Mouse (Mus musculus) embryonic facial prominence, embryonic 11.5 days (tissue): ENCODE data around the gene Gm20388. TPM values are rescaled to one million over a fixed set of nuclear protein-coding genes. Genes with fewer than 3 reads are reported as not detected.

Experiments used
- ATAC-seq: fragments of 200-750 bp; cut with Nextera tagmentation; replicated peaks from 2 replicates; pipeline ENCODE4 v1.8.0; 2017; ENCODE audit warnings: low read depth; ENCODE audit not compliant: insufficient number of reproducible peaks, low FRiP score, low TSS enrichment
- DNase-seq: peaks from one replicate; pipeline ENCODE4 v3.0.0-alpha.2; 2015; ENCODE audit warnings: low spot score
- H3K27ac ChIP-seq: fragments of 300-500 bp; sonication (generic); replicated peaks from 2 replicates; pipeline ENCODE4 v1.5.1; 2014; ENCODE audit warnings: mild to moderate bottlenecking, low read depth, low read length, control low read depth
- H3K27me3 ChIP-seq: fragments of 300-500 bp; sonication (generic); 2 replicates; pipeline ENCODE4 v1.6.1; 2014; ENCODE audit warnings: mild to moderate bottlenecking, low read length, moderate library complexity, mixed read lengths; ENCODE audit not compliant: control insufficient read depth, insufficient read depth
- H3K36me3 ChIP-seq: fragments of 300-500 bp; sonication (generic); replicated peaks from 2 replicates; pipeline ENCODE4 v1.6.1; 2014; ENCODE audit warnings: low read depth, mild to moderate bottlenecking, low read length, moderate library complexity, mixed read lengths; ENCODE audit not compliant: control insufficient read depth, insufficient read depth
- H3K4me1 ChIP-seq: fragments of 300-500 bp; sonication (generic); 2 replicates; pipeline ENCODE4 v1.6.1; 2014; ENCODE audit warnings: low read length, mixed read lengths; ENCODE audit not compliant: control insufficient read depth, insufficient read depth
- H3K4me2 ChIP-seq: fragments of 300-500 bp; sonication (generic); 2 replicates; pipeline ENCODE4 v1.6.1; 2014; ENCODE audit warnings: low read depth, mild to moderate bottlenecking, control low read depth, low read length, moderate library complexity
- H3K4me3 ChIP-seq: fragments of 300-500 bp; sonication (generic); 2 replicates; pipeline ENCODE4 v1.5.1; 2014; ENCODE audit warnings: low read depth, low read length, control low read depth
- H3K9ac ChIP-seq: fragments of 300-500 bp; sonication (generic); replicated peaks from 2 replicates; pipeline ENCODE4 v1.6.1; 2014; ENCODE audit warnings: mild to moderate bottlenecking, control low read depth, low read length
- H3K9me3 ChIP-seq: fragments of 300-500 bp; sonication (generic); replicated peaks from 2 replicates; pipeline ENCODE4 v1.6.1; 2016; ENCODE audit warnings: mild to moderate bottlenecking, low read length, inconsistent platforms, mixed read lengths; ENCODE audit not compliant: control insufficient read depth
- WGBS: fragments of 180-500 bp; shearing (Covaris S2); extraction: QIAGEN DNeasy Blood & Tissue Kit; methylation state at CpG from one replicate; pipeline ENCODE4 v1.1.7; 2014; 5-methylcytosine and 5-hydroxymethylcytosine counted together
- polyA plus RNA-seq: library from polyadenylated mRNA; unstranded; fragments of >200 nt; fragmentation: Nextera tagmentation; extraction: Ambion mirVana; gene quantifications from 2 replicates; pipeline ENCODE4 v1.2.1, GENCODE M21; 2014

The Gm20388 gene
- polyA plus RNA-seq, 1 experiment from 2014 or later = 3.1 TPM

DNA sequence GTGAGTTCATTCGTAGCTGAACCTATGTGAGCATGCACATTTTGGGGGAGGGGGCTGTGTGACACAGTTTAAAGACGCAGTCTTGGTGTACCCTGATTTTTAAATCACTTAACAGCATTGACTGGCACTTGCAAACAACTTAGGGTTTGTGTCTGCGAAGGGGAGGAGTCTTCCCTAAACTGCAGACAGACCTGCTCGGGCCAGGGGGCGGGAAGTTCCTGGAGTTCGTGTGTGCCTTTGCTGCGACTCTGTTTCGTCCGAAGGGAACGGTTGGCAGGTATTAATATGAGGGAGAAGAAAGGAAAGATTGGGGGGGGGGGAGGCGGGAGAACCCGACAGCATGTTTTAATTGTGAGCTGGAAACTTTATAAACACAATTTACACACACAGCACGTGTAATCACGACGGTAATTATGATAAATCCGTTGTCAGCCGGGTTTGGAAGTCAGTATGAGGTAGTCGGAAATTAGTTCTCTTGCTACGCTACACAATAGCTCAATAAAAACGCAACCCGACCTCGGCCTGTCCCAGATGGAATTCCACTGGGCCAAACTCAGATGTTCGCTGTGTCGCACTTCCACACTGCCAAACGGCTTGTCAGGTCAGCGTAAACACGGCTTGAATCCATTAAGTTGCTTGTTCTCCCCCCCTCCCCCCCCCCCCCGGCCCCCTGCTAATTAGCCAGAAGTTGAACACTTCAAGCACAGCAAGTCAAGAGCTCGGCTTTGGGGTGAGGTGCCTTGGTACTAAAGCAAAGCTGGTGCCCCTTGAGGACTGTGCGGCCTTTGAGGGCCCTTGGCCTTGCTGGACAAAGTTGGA is 1264.3 kb downstream of the Gm20388 start:
- H3K36me3 ChIP-seq = no peaks in the 10 kb centered on the region
- DNase-seq (peak; percentile 65), ATAC-seq (0 out of 2 replicates have a peak, but pooled peaks have one; percentile 16)
- no peaks in the 10 kb centered on the region for H3K27me3 ChIP-seq
- H3K4me2 ChIP-seq = peak overlapping the region; percentile 14; the same call in 1 of the 2 replicates
- H3K9me3 ChIP-seq = no peaks in the 10 kb centered on the region
- WGBS = 25% methylated on average over 30 of the region's 30 CpGs
- H3K27ac ChIP-seq = peak overlapping the region; percentile 1
- peaks cover 8% of the 10 kb centered on the region for H3K4me1 ChIP-seq
- no peak overlapping the region for H3K9ac ChIP-seq
- H3K4me3 ChIP-seq = no peak overlapping the region

DNA sequence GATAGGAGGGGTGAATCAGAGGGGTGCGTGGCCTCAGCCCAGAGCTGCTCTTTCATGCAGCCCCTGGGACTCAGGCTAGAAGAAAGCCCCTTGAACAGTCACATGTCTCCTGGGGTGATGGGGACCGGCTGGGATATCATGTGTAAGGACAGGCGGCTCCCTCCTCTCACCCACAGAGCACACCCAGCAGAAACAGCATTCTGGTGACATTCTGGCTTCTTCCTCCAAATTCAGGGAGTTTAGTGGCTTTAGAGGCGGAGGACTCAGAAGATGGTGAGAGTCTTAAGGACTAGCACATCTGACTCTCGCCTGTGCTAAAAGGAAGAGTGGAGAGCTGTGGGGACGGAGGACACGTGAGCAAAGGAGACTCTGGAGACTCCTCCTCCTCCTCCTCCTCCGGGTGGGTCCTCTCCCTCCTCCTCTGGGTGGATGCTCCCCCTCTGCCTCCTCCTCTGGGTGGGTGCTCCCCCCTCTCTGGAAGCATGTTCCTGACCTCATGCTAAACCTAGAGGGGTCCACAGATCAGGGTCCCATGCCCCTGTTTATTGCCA is 1265.0 kb downstream of the Gm20388 start:
- no peaks in the 10 kb centered on the region for H3K27me3 ChIP-seq
- H3K27ac ChIP-seq = peak overlapping the region; percentile 1
- H3K9ac ChIP-seq = no peak overlapping the region
- no peaks in the 10 kb centered on the region for H3K36me3 ChIP-seq
- H3K4me3 ChIP-seq = no peak overlapping the region
- WGBS = 60% methylated on average over 8 of the region's 8 CpGs
- ATAC-seq (no peak), DNase-seq (no peak)
- peaks cover 3% of the 10 kb centered on the region for H3K4me1 ChIP-seq
- H3K4me2 ChIP-seq = no peak overlapping the region
- no peaks in the 10 kb centered on the region for H3K9me3 ChIP-seq

DNA sequence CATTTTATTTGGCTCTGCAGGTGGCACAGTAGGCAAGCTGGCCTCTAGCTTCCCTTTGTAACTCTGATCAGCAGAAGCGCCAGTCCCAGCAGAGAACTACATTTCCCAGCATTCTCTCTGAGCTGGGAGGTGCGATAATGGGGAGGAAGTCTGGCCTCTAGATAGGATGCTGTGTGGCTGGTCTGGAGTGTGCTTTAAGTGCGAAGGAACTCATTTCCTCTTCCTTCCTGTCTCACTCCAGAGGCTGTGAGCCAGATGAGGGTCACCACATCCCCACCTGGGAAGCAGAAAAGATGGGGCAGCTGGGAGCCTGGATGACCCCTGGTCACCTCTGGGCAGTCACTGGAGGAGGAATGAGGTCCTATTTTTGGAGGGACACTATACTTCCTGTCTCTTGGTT is 1265.7 kb downstream of the Gm20388 start:
- no peaks in the 10 kb centered on the region for H3K27me3 ChIP-seq
- WGBS = 12% methylated on average over 3 of the region's 3 CpGs
- ATAC-seq (no peak), DNase-seq (peak; percentile 70)
- H3K36me3 ChIP-seq = no peaks in the 10 kb centered on the region
- no peak overlapping the region for H3K9ac ChIP-seq
- H3K9me3 ChIP-seq = no peaks in the 10 kb centered on the region
- H3K27ac ChIP-seq = no peak overlapping the region
- H3K4me2 ChIP-seq = no peak overlapping the region
- no peak overlapping the region for H3K4me3 ChIP-seq
- H3K4me1 ChIP-seq = no peaks in the 10 kb centered on the region; the same call in 1 of the 2 replicates

DNA sequence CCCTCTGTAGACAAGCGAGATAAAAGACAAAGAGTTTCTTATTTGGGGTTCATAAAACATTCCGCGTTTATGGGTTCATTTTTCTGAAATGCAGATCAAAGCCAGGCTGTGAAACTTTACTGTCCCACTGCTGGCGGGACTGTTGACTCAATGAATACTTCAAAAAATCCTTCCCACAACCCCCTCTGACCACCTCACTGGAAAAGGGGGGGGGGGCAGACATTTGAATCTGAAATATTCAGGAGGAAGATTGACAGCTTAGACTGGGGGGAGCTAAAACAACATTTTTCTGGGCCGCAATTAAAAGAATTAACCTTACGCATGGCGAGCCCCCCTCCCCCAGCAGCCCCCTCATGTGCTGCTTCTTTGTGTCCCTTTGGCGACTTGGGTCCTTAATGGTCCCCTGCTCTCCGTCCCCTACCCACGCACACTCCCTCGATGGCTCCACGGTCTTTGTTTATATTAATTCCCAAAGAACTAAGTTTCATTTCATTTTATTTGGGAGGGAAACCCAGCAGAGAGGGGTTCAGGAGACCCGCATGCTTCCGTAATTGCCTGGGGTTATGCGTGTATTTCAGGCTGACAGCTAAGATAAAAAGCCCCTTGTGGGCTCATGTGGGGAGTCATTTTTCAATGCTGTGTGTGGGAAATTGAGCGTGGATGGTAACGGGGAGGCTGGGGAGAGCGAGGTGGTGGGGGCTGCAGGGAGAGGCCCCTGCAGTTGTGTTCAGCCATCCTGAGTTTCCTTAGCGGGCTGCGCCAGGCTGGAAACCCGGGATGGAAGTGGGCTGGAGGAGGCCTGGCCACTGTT is 1270.0 kb downstream of the Gm20388 start:
- Histone ChIP-seq H3K4me3 (no peak overlapping the region), H3K27me3 (no peaks in the 10 kb centered on the region), H3K36me3 (no peaks in the 10 kb centered on the region), H3K9me3 (no peaks in the 10 kb centered on the region), H3K4me2 (peak overlapping the region; percentile 7), H3K9ac (no peak overlapping the region), H3K27ac (peak overlapping the region; percentile 73), H3K4me1 (no peaks in the 10 kb centered on the region; the same call in 1 of the 2 replicates)
- peak; percentile 67; the same call in 1 of the 2 replicates for ATAC-seq
- WGBS = 26% methylated on average over 21 of the region's 21 CpGs
- peak; percentile 62 for DNase-seq

DNA sequence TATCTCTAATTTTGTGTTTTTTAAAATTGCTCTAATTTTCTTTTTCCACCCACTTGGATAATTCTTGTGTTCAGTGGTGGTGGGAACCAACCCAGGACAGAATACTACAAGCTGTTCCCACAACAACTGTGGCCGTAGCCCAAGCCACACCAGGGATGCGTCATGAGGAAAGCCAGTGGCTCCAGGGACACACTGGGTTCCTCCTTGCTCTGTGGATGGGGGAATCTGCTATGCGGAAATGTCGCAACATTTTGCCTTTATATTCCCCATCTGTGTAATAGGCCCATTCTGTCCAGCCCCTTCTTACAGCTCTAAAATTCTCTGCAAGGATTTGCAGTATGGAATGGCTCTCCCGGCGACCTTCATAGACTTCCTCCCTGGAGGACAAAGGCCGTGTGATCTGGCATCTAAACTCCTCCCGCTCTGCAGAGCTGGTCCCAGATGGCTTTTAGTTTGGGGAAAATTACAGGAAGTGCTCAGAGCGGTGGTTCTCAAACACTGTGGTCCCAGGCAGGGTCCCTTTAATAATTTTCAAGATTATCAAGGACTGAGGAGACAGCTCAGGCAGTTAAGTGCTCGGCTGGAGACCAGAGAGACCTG is 1270.7 kb downstream of the Gm20388 start:
- Histone ChIP-seq H3K36me3 (no peaks in the 10 kb centered on the region), H3K9ac (no peak overlapping the region), H3K27me3 (no peaks in the 10 kb centered on the region), H3K4me3 (no peak overlapping the region), H3K4me2 (peak overlapping the region; percentile 7; the same call in 1 of the 2 replicates), H3K4me1 (no peaks in the 10 kb centered on the region; the same call in 1 of the 2 replicates), H3K27ac (peak overlapping the region; percentile 73), H3K9me3 (no peaks in the 10 kb centered on the region)
- DNase-seq (peak; percentile 48), ATAC-seq (no peak)
- WGBS = 42% methylated on average over 10 of the region's 10 CpGs

DNA sequence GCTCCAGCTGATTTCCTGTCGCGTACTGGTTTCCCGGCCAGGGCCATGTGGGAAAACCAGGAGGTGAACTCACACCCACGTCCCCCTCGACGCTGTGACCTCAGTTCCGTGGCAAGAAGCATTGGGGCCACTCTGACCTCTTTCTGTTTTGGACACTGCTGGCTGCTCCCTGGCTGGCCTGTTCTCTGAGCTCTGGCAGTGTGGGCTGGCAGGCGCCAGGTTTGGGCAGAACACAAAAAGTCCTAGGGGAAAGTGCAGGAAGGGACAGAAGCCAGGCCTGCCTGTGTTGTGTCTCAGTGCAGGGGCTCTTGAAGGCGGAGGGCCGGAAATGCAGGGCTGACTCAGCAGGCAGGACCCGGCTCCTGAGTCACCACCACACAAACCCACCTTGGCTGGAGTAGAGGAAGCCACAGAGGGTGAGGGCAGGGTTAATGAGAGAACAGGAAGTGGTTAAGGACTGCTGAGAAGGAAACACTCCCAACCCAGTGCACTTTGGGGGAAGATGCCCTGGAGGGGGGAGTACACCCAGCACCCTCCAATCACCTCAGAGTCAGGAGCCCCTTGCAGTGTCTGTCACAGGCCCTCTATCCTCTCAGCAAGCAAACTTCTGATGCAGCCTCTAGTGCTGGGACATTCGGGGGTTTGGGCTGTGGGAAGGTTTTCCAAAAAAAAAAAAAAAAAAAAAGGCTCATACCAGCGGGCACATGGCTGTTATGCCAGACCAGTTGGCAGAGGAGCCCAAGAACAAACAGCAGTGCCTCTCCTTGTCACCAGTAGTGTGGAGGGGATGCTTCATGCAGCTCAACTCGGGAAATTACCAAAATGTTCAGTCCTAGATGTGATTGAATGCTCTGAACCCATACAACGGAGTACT is 1277.1 kb downstream of the Gm20388 start:
- H3K27me3 ChIP-seq = no peaks in the 10 kb centered on the region
- 68% methylated on average over 15 of the region's 15 CpGs for WGBS
- 0 out of 2 replicates have a peak overlapping the region, but pooled peaks have one; percentile 8 for H3K27ac ChIP-seq
- no peak overlapping the region for H3K4me2 ChIP-seq
- H3K9ac ChIP-seq = no peak overlapping the region
- H3K9me3 ChIP-seq = no peaks in the 10 kb centered on the region
- H3K36me3 ChIP-seq = no peaks in the 10 kb centered on the region
- H3K4me1 ChIP-seq = no peaks in the 10 kb centered on the region; the same call in 1 of the 2 replicates
- ATAC-seq (no peak), DNase-seq (no peak)
- no peak overlapping the region for H3K4me3 ChIP-seq

DNA sequence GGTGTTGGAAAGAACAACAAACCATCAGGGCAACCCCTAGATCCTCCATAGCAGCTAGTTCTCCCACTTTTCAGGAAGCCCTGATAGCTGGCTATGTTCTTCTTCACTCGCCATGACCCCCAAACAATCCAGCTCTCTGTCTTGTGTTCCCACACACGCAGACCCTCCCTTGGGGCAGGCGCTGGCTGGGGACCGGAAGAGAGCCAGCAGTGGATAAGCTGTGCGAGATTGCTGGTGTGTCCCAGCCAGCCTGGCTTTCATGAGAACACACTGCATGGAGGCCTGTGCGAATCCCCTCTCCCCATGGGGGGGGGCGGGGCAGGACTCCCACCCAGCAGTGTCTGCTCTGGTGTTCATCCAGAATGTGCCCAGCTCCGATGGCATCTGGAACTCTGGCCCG is 1278.4 kb downstream of the Gm20388 start:
- H3K27ac ChIP-seq = no peak overlapping the region
- ATAC-seq (no peak), DNase-seq (no peak)
- H3K4me3 ChIP-seq = no peak overlapping the region
- WGBS = 63% methylated on average over 9 of the region's 9 CpGs
- no peak overlapping the region for H3K9ac ChIP-seq
- no peaks in the 10 kb centered on the region; the same call in 1 of the 2 replicates for H3K27me3 ChIP-seq
- no peaks in the 10 kb centered on the region for H3K36me3 ChIP-seq
- H3K4me1 ChIP-seq = no peaks in the 10 kb centered on the region; the same call in 1 of the 2 replicates
- no peak overlapping the region for H3K4me2 ChIP-seq
- H3K9me3 ChIP-seq = no peaks in the 10 kb centered on the region
